Comparison of ENCODE assay signal across 10 mouse cellular contexts in genomic region chr5:115165351-115165750, GRCm38 (mm10). TPM values are rescaled to one million over a fixed set of nuclear protein-coding genes. Genes with fewer than 3 reads are reported as not detected.
A peak's percentile ranks its signal among the peaks of the same experiment; 100 is the strongest.
DNase-seq lines count a peak whose midpoint lies in the region; ATAC-seq lines count a peak whose summit lies in the region.
"Had no signal": no experiment of that assay in that cellular context is flagged by ENCODE, and none has a peak within 500 bp of the region (broad histone marks: within the 10 kb centered on the region; RNA-seq: fewer than 3 reads in every experiment).

No protein-coding gene starts in this region.

- H3K4me2 ChIP-seq in liver, embryonic 12.5 days: no peak overlapping the region
- H3K4me2 ChIP-seq: limb, embryonic 13.5 days had no signal

- H3K9me3 ChIP-seq in liver, embryonic 12.5 days (replicated peaks): no peaks in the 10 kb centered on the region
- H3K9me3 ChIP-seq: limb, embryonic 13.5 days had no signal

- no peak overlapping the region for H3K4me3 ChIP-seq in liver, embryonic 12.5 days
- H3K4me3 ChIP-seq: limb, embryonic 13.5 days had no signal

- 47% methylated on average over 9 of the region's 9 CpGs for WGBS in liver, embryonic 12.5 days (ENCODE audit: insufficient replicate concordance)

- peak; percentile 32 to 62 for DNase-seq in cerebellum, postnatal 25 days
- DNase-seq in cerebellum, postnatal 4 days (ENCODE audit: low spot score in 2 of 2): no peak
- DNase-seq in liver (peak; percentile 50), 416B (ENCODE audit: low read depth) (peak; percentile 59), R1 (ENCODE audit: low read depth, low spot score) (peak; percentile 76)
- DNase-seq in urinary bladder, adult 18-20 months (ENCODE audit: low spot score in 2 of 2): no peak
- DNase-seq in embryo, embryonic 9.5 days (ENCODE audit: extremely low spot score): no peak
- DNase-seq: gastrocnemius, postnatal 36 days had no signal

- no peak overlapping the region for H3K27ac ChIP-seq in liver, embryonic 12.5 days

- peaks cover 50% of the 10 kb centered on the region for H3K4me1 ChIP-seq in liver, embryonic 12.5 days

- H3K9ac ChIP-seq in liver, embryonic 12.5 days: no peak overlapping the region
- H3K9ac ChIP-seq: limb, embryonic 13.5 days had no signal

- no peaks in the 10 kb centered on the region for H3K36me3 ChIP-seq in liver, embryonic 12.5 days
- H3K36me3 ChIP-seq: limb, embryonic 13.5 days had no signal

- no peaks in the 10 kb centered on the region for H3K27me3 ChIP-seq in liver, embryonic 12.5 days (replicated peaks)
- H3K27me3 ChIP-seq: limb, embryonic 13.5 days had no signal

- no peak for ATAC-seq in liver, embryonic 12.5 days

RNA-seq across cellular contexts. Expression of gene Mlec, which starts 7.4 kb away (rescaled TPM):
- 46.8 and 49.2 TPM in 2 replicates for polyA plus RNA-seq in liver, embryonic 12.5 days (2016; fragmentation: Nextera tagmentation; extraction: Ambion mirVana)

RNA-seq across cellular contexts. Expression of gene Cabp1, which starts 28.8 kb away (rescaled TPM):
- polyA plus RNA-seq in liver, embryonic 12.5 days (2016; fragmentation: Nextera tagmentation; extraction: Ambion mirVana): 0.20 and 0.36 TPM in 2 replicates

RNA-seq across cellular contexts. Expression of gene Unc119b, which starts 30.6 kb away (rescaled TPM):
- polyA plus RNA-seq in liver, embryonic 12.5 days (2016; fragmentation: Nextera tagmentation; extraction: Ambion mirVana): 16.1 and 17.6 TPM in 2 replicates

RNA-seq across cellular contexts. Expression of gene Acads, which starts 46.2 kb away (rescaled TPM):
- polyA plus RNA-seq in liver, embryonic 12.5 days (2016; fragmentation: Nextera tagmentation; extraction: Ambion mirVana): 43.9 and 51.1 TPM in 2 replicates

Comparison
In these comparisons a context has a peak if more than half of its experiments do, and no peak if none do; other contexts are left out.
1. DNase-seq: peak in cerebellum, postnatal 25 days (2 of 2), liver (single experiment), 416B (single experiment) and R1 (single experiment); none in cerebellum, postnatal 4 days (0 of 2), urinary bladder, adult 18-20 months (0 of 2) and embryo, embryonic 9.5 days (single experiment).